Mouse (Mus musculus) heart, postnatal 0 days (tissue): ENCODE results near the gene Gm20532. TPM values are rescaled to one million over a fixed set of nuclear protein-coding genes. Genes with fewer than 3 reads are reported as not detected.
A peak's percentile ranks its signal among the peaks of the same experiment; 100 is the strongest.

Source experiments
- ATAC-seq: fragments of 200-750 bp; cut with Nextera tagmentation; 2 replicates; pipeline ENCODE4 v1.8.0; 2017; ENCODE audit warnings: low read depth, moderate number of reproducible peaks, moderate library complexity; ENCODE audit not compliant: insufficient read depth
- DNase-seq: peaks from one replicate; pipeline ENCODE4 v3.0.0-alpha.2; 2016; ENCODE audit warnings: low spot score
- H3K27ac ChIP-seq: fragments of 300-500 bp; sonication (generic); 2 replicates; pipeline ENCODE4 v1.5.1; 2014; ENCODE audit warnings: low read depth, mild to moderate bottlenecking
- H3K27me3 ChIP-seq: fragments of 300-500 bp; sonication (generic); 2 replicates; pipeline ENCODE4 v1.6.1; 2014; ENCODE audit warnings: low read length, mixed read lengths; ENCODE audit not compliant: control insufficient read depth, insufficient read depth
- H3K36me3 ChIP-seq: fragments of 300-500 bp; sonication (generic); replicated peaks from 2 replicates; pipeline ENCODE4 v1.6.1; 2014; ENCODE audit warnings: low read length, mixed read lengths; ENCODE audit not compliant: control insufficient read depth, insufficient read depth
- H3K4me1 ChIP-seq: fragments of 300-500 bp; sonication (generic); 2 replicates; pipeline ENCODE4 v1.6.1; 2014; ENCODE audit warnings: antibody characterized with exemption; ENCODE audit not compliant: control insufficient read depth, insufficient read depth
- H3K4me2 ChIP-seq: fragments of 300-500 bp; sonication (generic); 2 replicates; pipeline ENCODE4 v1.6.1; 2014; ENCODE audit warnings: low read depth, mild to moderate bottlenecking, low read length, moderate library complexity
- H3K4me3 ChIP-seq: fragments of 300-500 bp; sonication (generic); 2 replicates; pipeline ENCODE4 v1.5.1; 2014; ENCODE audit warnings: low read depth, low read length
- H3K9ac ChIP-seq: fragments of 300-500 bp; sonication (generic); replicated peaks from 2 replicates; pipeline ENCODE4 v1.6.1; 2014; ENCODE audit warnings: low read depth, low read length, mixed read lengths
- H3K9me3 ChIP-seq: fragments of 300-500 bp; sonication (generic); replicated peaks from 2 replicates; pipeline ENCODE4 v1.6.1; 2016; ENCODE audit warnings: low read length; ENCODE audit not compliant: control insufficient read depth
- CTCF ChIP-seq: IDR thresholded peaks from 2 replicates; pipeline ENCODE4 v1.5.1; 2016; ENCODE audit warnings: antibody characterized with exemption, control low read depth, low read depth
- EP300 ChIP-seq: IDR thresholded peaks from 2 replicates; pipeline ENCODE4 v1.6.1; 2016; ENCODE audit warnings: antibody characterized with exemption, low read depth
- WGBS: fragments of 180-500 bp; shearing (Covaris S2); extraction: QIAGEN DNeasy Blood & Tissue Kit; methylation state at CpG from one replicate; pipeline ENCODE4 v1.1.7; 2014; 5-methylcytosine and 5-hydroxymethylcytosine counted together
- polyA plus RNA-seq: library from polyadenylated mRNA; unstranded; fragments of >200 nt; fragmentation: Nextera tagmentation; extraction: Ambion mirVana; gene quantifications from 2 replicates; pipeline ENCODE4 v1.2.1, GENCODE M21; 2015
- total RNA-seq: library from RNA; depleted of rRNA; stranded (reverse); fragments of >200 nt; gene quantifications from 2 replicates; pipeline ENCODE4 v1.2.3, GENCODE M21; 2014; ENCODE audit warnings: low replicate concordance

Gene Gm20532
- total and polyA plus RNA-seq, 2 experiments from 2014 or later = not detected

DNA sequence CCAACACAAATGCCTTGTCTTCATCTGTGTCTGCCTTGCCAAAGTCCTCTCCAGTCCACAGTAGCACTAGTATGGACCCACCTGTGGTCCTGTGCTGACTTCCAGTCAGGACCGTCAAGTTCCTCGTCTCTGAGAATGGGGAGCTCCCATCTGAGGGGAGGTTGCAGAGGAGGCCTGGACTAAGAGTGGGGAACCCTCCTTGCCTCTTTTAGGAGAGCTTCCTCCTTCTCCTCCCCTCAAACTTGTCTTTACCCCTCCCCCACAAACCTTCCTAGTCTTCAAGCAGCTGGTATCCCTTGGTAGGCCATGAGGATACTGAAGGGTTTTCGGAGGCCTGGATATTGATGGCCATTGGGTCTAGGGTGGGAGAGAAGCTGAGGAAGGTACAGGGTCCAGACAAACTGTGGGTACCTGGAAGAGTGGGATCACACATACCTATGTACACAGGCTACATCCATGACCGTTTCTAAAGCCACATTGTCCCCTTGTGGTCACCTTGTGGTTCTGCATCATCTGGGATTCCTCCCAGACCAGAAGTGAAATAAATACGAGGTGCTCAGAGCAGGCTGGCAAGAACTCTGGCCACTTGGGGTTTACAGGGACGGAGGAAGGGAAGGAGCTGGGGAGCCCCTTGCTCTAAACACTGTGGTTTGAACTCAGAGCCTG is 25.0 kb upstream of the Gm20532 start:
- TF ChIP-seq CTCF (peak; percentile 99), EP300 (no peak)
- Histone ChIP-seq H3K27me3 (no peaks in the 10 kb centered on the region), H3K27ac (no peak overlapping the region), H3K4me2 (no peak overlapping the region), H3K9me3 (no peaks in the 10 kb centered on the region), H3K4me3 (no peak overlapping the region), H3K9ac (no peak overlapping the region), H3K36me3 (no peaks in the 10 kb centered on the region), H3K4me1 (peaks cover 8% of the 10 kb centered on the region)
- 42% methylated on average over 6 of the region's 6 CpGs for WGBS
- ATAC-seq = peak; percentile 66
- peak; percentile 83 for DNase-seq

DNA sequence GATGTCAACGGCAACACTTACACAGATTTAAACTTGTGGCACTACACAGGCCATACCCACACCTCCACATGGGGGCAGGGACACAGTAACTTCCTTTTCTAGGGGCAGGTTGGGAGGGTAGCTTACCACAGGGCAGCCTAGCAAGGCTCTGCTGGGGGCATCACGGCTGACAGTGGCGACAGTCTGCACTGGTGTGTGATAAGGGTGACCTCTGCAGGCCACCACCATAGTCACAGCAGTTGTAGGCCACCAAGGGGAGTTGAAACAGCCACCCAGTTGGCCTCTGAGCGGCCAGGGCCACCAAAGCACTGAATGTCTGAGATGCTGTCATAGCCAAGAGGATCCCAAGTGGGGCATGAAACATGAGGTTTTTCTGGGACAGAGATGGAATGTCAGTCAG is 20.2 kb upstream of the Gm20532 start:
- DNase-seq = peak; percentile 68
- no peak overlapping the region for H3K9ac ChIP-seq
- H3K36me3 ChIP-seq = no peaks in the 10 kb centered on the region
- TF ChIP-seq CTCF = peak; percentile 68
- no peak for TF ChIP-seq EP300
- WGBS = 9% methylated on average over 4 of the region's 4 CpGs
- no peak overlapping the region for H3K4me3 ChIP-seq
- H3K4me1 ChIP-seq = no peaks in the 10 kb centered on the region
- no peak overlapping the region for H3K27ac ChIP-seq
- ATAC-seq = peak; percentile 65
- no peaks in the 10 kb centered on the region for H3K9me3 ChIP-seq
- no peaks in the 10 kb centered on the region for H3K27me3 ChIP-seq
- no peak overlapping the region for H3K4me2 ChIP-seq

DNA sequence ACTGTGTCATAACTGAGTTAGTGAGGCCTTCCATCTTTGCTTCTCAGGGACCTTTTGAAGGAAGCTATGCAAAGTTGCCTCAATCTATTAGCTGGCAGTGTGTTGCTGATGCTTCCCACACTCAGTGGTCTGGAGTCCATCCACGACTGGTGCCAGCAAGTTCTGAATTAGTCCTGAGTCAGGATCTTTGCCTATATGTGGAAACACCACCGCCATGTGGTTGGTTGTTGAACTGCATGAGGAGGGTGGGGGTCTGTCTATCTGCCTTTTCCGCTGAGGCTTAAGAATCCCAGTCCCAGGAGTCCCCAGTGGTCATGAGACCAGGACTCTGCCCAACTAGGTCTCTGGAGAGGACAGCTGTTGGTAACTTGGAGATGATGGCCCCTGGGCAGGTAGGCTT is 16.4 kb upstream of the Gm20532 start:
- H3K9ac ChIP-seq = no peak overlapping the region

DNA sequence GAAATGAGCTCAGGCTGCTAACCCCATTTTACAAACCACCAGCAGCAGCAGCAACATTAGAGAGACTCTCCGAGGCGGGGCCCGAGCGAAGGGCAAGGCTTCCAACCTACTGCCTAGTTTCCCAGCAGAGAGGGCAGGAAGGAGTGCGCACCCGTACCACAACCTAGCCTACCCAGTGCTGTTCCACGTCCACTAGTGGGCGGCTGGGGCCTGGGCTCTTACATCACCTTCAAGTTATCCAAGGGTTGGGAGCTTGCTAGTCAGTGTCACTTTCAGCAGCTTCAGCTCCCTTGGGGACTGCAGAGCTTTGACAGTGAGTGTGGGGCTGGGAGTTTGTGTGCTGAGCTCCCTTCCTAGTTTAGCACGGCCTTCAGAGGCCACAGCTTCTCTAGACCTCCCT is 15.0 kb upstream of the Gm20532 start:
- TF ChIP-seq CTCF = peak; percentile 20
- no peak for TF ChIP-seq EP300
- DNase-seq = no peak
- no peaks in the 10 kb centered on the region for H3K27me3 ChIP-seq

More for the DNA sequence above, 16.4 kb upstream of the Gm20532 start:
- peak overlapping the region; percentile 90 for H3K27ac ChIP-seq
- peak; percentile 69 for DNase-seq
- H3K4me2 ChIP-seq = peak overlapping the region; percentile 36
- 17% methylated on average over 3 of the region's 3 CpGs for WGBS
- no peak overlapping the region for H3K4me3 ChIP-seq
- no peaks in the 10 kb centered on the region for H3K9me3 ChIP-seq
- ATAC-seq = no peak
- peaks cover 25% of the 10 kb centered on the region for H3K4me1 ChIP-seq
- H3K27me3 ChIP-seq = no peaks in the 10 kb centered on the region
- TF ChIP-seq CTCF (peak; percentile 76), EP300 (no peak)
- H3K36me3 ChIP-seq = no peaks in the 10 kb centered on the region

DNA sequence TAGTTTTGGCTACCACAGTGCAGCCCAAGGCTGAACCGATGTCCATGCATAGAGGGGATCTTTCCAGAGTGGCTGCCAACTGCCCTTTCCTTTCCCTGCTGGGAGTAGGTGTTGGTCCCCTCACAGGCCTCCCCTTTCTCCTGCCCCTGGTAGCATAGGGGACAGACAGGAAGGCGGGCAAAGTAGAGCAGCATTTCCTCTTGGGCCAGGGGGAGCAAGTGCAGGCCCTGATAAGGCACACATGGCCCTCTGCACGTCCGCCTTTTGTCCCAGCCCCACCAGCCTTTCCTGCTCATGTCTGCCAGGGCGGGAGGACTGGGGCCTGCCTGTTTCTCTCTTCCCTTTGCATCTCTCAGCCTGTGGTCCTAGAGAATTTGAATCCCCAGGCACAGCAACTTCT is 14.6 kb upstream of the Gm20532 start:
- DNase-seq (peak; percentile 77), ATAC-seq (peak; percentile 67)
- WGBS = 17% methylated on average over 5 of the region's 5 CpGs
- TF ChIP-seq EP300 (peak; percentile 97), CTCF (peak; percentile 2; the same call in 1 of the 2 replicates)
- Histone ChIP-seq H3K27me3 (no peaks in the 10 kb centered on the region), H3K36me3 (no peaks in the 10 kb centered on the region), H3K4me3 (no peak overlapping the region), H3K9ac (no peak overlapping the region), H3K4me1 (peaks cover 36% of the 10 kb centered on the region), H3K4me2 (0 out of 2 replicates have a peak overlapping the region, but pooled peaks have one; percentile 27), H3K9me3 (no peaks in the 10 kb centered on the region), H3K27ac (peak overlapping the region; percentile 90)

More for the DNA sequence above, 15.0 kb upstream of the Gm20532 start:
- no peaks in the 10 kb centered on the region for H3K36me3 ChIP-seq
- H3K27ac ChIP-seq = peak overlapping the region; percentile 90
- 43% methylated on average over 9 of the region's 9 CpGs for WGBS
- peak overlapping the region; percentile 28; the same call in 1 of the 2 replicates for H3K4me2 ChIP-seq
- H3K4me1 ChIP-seq = peaks cover 32% of the 10 kb centered on the region
- ATAC-seq = peak; percentile 30
- H3K4me3 ChIP-seq = no peak overlapping the region
- H3K9me3 ChIP-seq = no peaks in the 10 kb centered on the region
- H3K9ac ChIP-seq = 0 out of 2 replicates have a peak overlapping the region, but pooled peaks have one; percentile 18

DNA sequence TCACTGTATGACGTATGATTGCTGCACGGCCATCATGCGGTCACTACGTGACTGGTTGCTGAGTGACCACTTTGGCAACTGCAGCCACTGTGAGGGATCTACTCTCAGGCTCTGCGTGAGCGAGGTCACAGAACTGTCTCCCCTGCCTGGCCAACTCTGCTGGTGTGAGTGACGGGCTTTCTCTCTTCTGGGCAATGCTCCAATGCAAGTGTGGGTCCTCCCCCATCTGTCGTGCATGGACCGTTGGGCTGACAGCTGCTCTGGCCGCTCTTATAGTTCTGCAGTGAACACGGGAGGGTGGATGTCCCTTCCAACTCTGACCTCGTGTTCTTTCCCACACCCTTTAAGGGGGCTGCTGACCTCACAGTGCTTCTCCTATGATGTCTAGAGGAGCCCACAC is 13.0 kb upstream of the Gm20532 start:
- no peak overlapping the region for H3K9ac ChIP-seq
- no peaks in the 10 kb centered on the region for H3K9me3 ChIP-seq
- H3K4me2 ChIP-seq = peak overlapping the region; percentile 35
- TF ChIP-seq EP300 (0 out of 2 replicates have a peak, but pooled peaks have one; percentile 15), CTCF (no peak)
- peak; percentile 89 for DNase-seq
- peak overlapping the region; percentile 90 for H3K27ac ChIP-seq
- H3K4me3 ChIP-seq = no peak overlapping the region
- peak; percentile 69 for ATAC-seq
- H3K27me3 ChIP-seq = no peaks in the 10 kb centered on the region
- H3K36me3 ChIP-seq = no peaks in the 10 kb centered on the region
- WGBS = 15% methylated on average over 12 of the region's 12 CpGs
- H3K4me1 ChIP-seq = peaks cover 42% of the 10 kb centered on the region
